Mouse (Mus musculus): ENCODE measurements at regions not wholly inside any gene's neighbourhood (a gene's known extent, or its start where the extent isn't known, plus 50 kb on each side); places are given as distances from the start of the nearest gene placed in this dataset.
A peak's percentile ranks its signal among the peaks of the same experiment; 100 is the strongest.

DNA sequence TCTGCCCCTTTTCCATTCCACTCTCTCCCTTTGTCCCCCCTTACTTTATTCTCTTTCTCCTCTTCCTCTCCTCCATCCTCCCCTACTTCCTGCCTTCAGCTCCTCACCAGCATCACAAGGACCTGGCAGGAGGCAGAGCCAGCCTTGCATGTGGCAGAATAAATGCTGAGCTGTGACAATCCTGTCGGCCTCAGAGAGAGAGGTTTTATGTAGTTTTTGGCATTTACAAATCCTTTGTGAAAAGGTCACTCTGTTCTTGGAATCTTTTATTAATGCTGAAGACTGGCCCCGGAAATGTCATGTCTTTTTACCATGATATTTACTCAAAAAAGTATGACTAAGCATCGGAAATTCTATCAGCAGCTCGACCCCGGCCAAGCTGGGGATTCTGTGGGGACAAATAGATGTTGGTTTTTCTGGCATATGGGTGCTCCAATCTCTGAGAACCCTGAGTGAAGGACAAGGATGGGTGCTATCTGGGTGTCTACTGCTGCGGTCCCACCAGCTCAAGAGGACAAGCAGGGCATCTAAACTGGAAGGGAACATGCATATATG is 178.8 kb upstream of the Nlrp1b start:
- no peak for DNase-seq (ENCODE audit: low spot score in 2 of 2)
- intact Hi-C loops (cut with DNase I), result no loop called here

DNA sequence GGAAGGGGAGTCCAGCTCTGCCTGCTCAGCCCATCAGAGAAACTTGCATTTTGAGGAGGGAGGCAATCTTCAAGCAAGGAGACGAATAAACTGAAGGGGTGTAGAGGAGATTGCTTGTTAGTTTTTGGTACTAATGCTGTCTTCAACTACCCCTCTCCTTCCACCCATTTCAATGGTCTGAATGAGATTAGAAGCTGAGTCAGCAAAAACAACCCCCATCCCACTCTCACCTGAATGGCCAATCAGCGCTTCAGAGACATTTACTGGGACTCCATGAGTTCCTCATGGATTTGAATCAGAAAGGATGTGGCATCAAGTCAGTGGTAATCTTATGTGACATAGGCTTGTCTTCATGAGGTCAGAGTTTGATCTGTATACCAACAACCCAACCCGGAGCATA is 180.0 kb upstream of the Nlrp1b start:
- DNase-seq (ENCODE audit: low spot score in 2 of 2), result no peak
- intact Hi-C loops (cut with DNase I), result no loop called here

DNA sequence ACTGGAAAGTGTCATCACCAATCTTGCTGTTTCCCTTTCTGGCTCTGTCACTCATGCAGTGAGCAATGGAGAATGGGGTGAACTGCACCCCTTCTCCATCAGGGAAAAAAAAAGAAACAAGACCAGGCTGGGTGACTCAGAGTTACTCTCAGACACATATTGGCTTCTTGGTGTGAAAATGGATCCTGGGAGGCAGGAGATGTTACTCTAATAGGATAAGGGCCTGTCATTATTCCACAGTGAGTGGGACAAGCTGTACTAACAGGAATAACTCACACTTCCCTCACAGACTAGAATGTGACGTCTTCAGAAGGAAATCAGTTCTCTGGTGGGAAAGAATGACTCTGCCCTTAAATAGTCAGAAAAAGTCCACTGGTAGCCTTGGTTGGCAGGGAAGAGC is 181.4 kb upstream of the Nlrp1b start:
- intact Hi-C loops (cut with DNase I), result no loop called here
- DNase-seq (ENCODE audit: low spot score in 2 of 2), result no peak

DNA sequence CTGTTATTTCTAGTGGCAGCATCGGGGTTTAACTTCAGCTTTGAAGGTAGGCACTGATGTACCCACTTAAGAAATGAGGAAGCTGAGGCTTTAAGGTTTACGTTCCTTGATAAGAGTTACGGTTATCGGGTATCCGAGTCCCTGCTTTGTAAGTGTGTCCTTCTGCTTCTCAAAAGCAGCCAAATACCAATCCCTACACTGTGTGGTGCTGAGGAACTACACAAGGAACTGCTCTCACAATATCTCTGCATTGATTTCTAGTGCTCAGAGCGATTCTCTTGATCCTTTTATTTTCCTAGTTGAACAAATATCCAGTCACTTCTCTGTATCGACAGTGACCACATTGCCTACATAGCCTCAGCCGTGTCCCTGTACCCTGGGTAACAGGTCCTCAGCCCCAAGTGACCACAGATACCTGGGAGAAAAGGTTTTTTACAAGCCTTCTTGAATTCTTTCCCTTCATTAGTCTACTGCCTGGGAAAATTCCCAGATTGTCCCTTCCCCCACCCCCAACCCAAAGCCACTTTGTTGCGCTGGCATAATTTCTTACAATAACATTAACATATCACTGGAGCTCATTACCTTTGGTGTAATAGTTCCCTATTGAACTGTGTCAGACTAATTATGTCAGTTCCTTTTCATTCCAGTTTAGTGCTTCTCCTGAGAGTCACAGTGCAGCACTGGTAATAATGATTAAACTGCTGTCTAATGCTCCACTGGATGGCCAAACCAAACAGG is 184.0 kb upstream of the Nlrp1b start:
- intact Hi-C loops (cut with DNase I), result no loop called here
- DNase-seq (ENCODE audit: low spot score in 2 of 2), result no peak

DNA sequence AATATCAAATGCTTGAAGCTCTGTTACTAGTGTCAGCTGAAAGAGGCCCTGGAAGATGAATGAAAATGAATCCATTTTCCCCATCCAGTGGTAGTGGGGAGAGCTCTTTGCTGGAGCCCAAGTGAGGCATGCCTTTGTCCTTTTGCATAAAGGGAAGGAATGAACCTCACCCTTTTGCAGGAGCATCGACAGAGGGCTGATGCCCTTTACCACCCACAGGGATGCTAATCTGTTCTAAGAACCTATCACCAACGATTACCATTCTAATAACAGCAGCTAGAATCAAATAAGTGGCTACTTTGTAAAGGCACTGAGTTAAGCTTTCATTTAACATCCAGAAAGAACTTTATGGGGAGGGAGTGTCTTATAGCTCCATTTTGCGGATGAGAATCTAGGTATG is 184.9 kb upstream of the Nlrp1b start:
- no peak for DNase-seq (ENCODE audit: low spot score in 2 of 2)
- intact Hi-C loops (cut with DNase I), result no loop called here

DNA sequence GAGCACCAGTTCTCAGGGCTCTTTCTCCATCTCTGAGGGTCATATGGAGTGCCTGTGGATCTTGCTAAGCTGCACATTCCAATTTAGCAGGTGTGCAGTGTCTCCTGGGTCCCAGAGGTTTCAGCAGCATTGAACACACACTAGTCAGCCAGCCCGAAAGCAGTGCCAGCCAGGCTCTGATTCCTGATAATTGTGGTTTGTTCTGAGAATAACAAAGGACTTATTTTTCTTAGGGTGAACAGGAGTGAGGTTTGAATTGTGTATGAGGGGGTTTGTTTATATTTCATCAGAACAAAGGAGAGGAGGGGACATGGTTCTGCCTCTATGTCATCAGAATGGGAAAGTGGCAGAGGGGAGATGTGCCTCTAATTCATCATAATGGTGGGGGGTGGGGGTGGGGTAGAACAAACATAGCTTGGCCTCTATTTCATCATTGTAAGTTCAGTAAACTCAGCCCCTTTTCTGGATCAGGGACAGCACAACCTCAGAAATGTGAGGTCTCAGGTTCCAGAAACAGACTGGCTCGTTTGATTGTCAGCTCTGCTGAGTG is 191.8 kb upstream of the Nlrp1b start:
- DNase-seq (ENCODE audit: low spot score in 2 of 2), result no peak
- intact Hi-C loops (cut with DNase I), result no loop called here

DNA sequence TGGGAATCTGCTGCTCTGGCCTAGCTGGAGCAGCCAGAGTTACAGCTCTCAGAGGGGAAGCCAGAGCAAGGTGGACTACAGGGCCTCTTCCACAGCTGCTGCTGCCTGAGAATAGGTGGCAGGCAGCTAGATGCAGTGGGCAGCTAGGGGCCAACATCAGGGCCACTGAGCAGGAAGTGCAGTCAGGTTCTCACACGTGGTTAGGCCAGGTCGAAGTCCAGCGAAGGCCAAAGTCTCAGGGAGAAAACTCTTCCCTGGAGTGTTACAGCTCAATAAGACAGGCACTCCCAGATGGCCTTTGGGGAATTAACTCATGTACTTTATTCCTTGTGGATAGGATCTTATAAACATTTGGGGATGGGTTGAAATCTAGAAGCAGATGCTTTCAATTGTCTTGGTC is 192.7 kb upstream of the Nlrp1b start:
- intact Hi-C loops (cut with DNase I), result no loop called here
- DNase-seq (ENCODE audit: low spot score in 2 of 2), result no peak

DNA sequence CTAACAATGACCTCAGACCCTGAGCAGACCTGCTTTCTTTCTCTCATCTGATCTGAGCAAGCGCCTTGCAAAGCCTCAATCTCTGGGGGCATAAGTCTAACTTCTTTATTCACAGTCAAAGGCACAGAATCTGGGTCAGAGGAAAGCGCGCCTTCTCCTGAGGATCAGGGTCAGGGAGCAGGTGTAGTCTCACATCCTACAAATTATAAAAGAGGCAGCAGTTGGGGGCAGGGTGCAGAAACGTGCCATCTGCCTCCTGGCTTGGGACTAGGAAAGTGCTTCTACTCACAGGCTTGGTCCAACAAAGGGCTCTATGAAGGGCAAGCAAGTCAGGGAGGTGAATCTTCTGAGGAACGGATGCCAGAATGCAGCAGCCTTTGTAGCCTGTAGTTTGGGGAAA is 194.3 kb upstream of the Nlrp1b start:
- no peak for DNase-seq (ENCODE audit: low spot score in 2 of 2)
- intact Hi-C loops (cut with DNase I), result no loop called here

DNA sequence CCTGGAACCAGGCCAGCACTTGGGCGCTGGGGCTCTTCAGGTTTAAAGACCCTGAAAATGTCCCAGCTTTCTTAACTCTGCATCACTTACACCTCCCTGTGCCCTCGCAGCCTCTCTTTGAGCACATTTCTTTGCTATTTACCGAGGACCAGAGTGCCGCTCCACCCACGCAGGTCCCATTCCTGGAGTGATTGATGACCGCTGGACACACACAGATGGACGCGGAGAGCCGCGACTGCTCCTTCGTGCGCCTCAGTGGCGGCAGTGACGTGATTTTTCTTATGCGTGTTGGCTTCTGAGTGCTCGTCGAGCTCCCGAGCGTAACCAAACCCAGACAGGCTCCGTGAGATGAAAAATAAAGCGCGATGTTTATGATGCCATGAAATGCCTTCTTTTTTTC is 199.2 kb upstream of the Nlrp1b start:
- intact Hi-C loops (cut with DNase I), result no loop called here
- no peak for DNase-seq (ENCODE audit: low spot score in 2 of 2)

DNA sequence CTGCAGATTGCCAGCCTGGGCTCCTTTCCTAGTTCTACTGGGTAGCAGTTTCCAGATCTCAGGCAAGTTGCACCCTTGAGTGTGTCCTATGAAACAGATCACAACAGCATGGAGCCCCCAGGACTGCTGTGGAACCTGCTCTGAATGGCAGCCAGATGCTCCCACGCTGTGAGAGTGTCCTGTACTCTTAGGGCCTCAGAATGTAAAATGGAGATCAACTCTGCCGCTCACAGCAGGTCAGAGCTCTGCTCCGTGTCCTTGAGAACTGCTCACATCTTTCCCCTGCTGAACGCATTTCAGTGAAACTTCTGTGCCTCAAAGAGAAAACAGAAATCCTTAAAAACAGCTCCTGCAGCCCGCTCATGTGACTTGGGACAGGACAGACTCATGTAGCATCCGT is 203.7 kb upstream of the Nlrp1b start:
- intact Hi-C loops (cut with DNase I), result no loop called here
- no peak for DNase-seq (ENCODE audit: low spot score in 2 of 2)

DNA sequence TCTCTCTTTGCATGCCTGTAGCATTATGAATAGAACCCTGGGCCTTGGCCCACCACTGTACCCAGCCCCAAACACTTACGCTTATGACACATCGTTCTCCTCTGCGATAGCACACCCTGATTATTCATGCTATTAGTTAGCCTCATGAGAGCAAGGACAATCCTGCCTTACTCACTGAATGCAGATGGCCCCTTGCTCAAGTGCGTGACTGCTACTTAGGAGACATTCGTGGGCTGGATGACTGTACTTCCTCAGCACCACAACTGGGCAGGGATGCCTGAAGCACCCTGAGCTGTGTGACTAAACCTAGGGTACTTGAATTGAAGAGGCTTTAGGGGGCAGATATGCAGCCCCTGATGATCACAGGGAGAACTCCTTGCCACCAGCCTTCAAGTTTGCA is 204.4 kb upstream of the Nlrp1b start:
- DNase-seq (ENCODE audit: low spot score in 2 of 2), result no peak
- intact Hi-C loops (cut with DNase I), result loop anchor here (5.0 kb wide), 1 partner anchor 312 kb away; the partner anchor contains the start of gene Wscd1

DNA sequence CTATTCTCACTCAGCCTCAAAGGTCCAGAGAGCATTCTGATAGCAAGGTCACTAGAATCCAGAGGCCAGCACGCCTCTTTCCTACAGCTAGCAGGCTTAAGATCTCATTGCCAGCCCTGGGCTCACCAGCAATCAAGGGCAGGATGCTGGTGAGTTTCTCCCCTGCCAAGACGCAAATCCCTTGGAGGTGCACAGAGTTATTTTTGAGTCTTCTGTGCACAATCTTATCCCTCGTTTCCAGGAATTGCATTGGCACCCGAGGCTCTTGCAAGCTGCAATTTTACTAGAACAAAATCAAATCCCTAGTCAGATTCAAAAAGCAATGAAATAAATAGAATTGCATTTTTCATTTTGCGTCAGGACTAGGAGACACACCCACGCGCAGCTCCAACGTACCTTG is 205.2 kb upstream of the Nlrp1b start:
- peak; percentile 37 to 43 for DNase-seq (ENCODE audit: low spot score in 2 of 2)
- intact Hi-C loops (cut with DNase I), result loop anchor here (5.0 kb wide), 1 partner anchor 312 kb away; the partner anchor contains the start of gene Wscd1

DNA sequence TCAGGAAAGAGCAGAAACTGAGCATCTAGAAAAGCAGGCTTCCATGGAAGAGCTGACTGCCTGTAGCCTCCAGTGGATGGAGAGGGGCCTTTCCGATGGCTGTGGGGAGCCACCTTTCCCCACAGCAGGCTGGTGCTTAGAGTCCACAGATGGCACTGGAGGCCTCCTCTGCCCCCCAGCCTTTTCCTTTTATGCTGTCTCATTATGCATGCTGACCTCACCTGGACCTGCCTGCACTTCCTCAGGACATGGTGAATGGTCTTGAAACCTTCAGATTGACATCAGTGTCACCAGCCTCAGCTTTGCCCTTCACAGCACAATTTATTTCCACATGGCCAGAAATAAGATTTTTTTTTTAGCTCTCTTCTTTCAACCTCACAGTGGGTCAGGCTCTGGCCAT is 205.8 kb upstream of the Nlrp1b start:
- intact Hi-C loops (cut with DNase I), result loop anchor here (5.0 kb wide), 1 partner anchor 311 kb away; the partner anchor contains the start of gene Wscd1
- DNase-seq (ENCODE audit: low spot score in 2 of 2), result no peak

DNA sequence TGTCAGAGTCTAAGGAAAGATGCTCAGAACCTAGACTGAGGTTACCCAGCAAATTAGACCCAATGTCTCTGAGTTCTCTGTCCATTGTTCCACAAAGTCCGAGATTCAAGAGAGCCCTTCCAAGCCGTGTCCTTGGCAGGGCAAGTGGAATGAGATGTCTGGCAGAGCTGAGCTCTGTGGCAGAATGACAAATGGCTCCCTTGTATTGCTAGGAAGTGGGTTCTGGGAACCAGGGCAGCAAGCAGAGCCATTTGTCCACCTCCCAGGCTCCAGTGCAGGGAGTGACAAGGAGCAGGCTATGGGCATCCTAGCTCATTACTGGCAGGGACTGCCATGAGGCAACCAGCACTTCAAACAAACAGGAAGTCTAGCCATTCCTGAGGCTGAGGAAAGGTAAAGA is 206.3 kb upstream of the Nlrp1b start:
- DNase-seq (ENCODE audit: low spot score in 2 of 2), result peak; percentile 49 to 68
- intact Hi-C loops (cut with DNase I), result loop anchor here (5.0 kb wide), 1 partner anchor 310 kb away; the partner anchor contains the start of gene Wscd1

DNA sequence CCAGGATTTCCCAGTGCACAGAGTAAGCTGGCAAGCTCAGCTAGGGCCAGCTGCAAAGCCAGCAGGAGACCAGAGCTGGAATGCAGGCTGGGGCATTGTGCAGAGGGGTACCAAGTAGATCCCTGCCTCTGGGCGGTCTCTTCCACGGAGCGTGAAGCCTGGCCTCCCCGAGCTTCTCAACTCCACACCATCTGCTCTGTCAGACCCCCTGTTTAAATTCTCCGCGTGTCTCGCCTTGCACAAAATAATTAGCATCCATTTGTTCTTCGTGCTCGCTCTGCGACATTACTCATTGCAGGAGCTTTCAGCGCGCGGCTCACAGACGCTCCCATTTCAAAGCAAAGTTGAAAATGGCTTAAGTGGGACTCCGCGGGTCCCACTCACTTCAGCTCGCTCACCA is 209.3 kb upstream of the Nlrp1b start:
- DNase-seq (ENCODE audit: low spot score in 2 of 2), result peak; percentile 56 to 72
- intact Hi-C loops (cut with DNase I), result loop anchor here (5.0 to 10.0 kb wide), 2 partner anchors 145 to 307 kb away; partner anchors contain the start of gene Wscd1

DNA sequence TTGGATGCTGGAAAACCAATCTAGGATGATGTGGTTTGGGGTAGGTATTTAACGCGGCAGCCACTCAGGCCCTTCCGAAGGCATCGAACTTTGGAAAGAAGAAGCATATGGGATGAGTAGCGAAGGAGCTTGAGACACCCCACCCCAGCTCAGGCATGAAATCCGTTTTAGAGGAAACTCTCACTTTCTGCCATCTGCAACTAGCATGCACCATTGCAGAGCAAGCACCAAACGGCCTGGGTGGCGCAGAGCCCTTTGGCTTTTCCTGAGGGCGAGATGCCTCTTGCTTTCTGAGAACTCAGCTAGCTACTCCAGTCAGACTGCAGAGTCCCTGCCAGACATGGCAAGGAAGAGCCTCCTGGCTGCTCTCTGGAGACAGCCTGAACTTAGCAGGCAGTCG is 209.9 kb upstream of the Nlrp1b start:
- intact Hi-C loops (cut with DNase I), result loop anchor here (10.0 kb wide), 1 partner anchor 144 kb away; no protein-coding TSS in a partner anchor
- no peak for DNase-seq (ENCODE audit: low spot score in 2 of 2)

DNA sequence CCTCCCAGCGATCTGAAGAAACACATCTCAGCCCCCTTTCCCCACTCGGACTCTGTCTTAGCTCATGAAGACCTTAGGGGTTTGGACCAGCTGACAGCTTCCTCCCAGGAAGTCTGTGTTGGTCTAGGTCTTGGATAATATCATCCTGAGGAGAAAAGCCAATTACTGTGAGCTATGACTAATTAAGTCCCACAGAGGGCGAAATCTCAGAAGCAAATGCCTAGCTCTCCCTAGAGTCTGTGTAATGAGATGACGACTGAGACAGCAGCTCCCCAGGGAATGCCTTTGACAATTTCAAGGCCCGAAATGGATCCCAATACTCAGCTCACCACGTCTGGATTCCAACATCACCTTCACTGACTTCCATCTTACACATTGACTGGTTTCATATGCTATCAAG is 213.5 kb upstream of the Nlrp1b start:
- intact Hi-C loops (cut with DNase I), result loop anchor here (10.0 kb wide), 1 partner anchor 141 kb away; no protein-coding TSS in a partner anchor
- no peak for DNase-seq (ENCODE audit: low spot score in 2 of 2)

DNA sequence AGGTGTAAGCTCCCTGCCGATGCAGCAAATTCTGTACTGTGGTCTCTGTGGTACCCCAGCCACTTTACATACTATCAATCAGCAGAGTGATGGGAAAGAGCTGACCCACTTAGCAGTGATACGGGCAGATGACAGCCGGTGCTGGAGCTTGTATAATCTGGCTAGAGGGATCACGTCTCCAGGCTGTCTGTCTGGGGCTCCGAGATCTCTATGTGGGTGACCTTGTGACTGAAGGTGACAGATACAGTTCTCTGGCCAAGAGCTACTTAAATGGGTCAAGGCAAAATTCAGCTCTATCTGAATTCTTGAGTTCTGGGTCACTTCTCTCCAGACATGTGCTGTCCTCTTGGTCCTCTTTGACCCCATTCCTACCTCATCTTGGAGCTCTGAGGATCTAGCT is 216.1 kb upstream of the Nlrp1b start:
- no peak for DNase-seq (ENCODE audit: low spot score in 2 of 2)
- intact Hi-C loops (cut with DNase I), result loop anchor here (10.0 kb wide), 1 partner anchor 138 kb away; no protein-coding TSS in a partner anchor

DNA sequence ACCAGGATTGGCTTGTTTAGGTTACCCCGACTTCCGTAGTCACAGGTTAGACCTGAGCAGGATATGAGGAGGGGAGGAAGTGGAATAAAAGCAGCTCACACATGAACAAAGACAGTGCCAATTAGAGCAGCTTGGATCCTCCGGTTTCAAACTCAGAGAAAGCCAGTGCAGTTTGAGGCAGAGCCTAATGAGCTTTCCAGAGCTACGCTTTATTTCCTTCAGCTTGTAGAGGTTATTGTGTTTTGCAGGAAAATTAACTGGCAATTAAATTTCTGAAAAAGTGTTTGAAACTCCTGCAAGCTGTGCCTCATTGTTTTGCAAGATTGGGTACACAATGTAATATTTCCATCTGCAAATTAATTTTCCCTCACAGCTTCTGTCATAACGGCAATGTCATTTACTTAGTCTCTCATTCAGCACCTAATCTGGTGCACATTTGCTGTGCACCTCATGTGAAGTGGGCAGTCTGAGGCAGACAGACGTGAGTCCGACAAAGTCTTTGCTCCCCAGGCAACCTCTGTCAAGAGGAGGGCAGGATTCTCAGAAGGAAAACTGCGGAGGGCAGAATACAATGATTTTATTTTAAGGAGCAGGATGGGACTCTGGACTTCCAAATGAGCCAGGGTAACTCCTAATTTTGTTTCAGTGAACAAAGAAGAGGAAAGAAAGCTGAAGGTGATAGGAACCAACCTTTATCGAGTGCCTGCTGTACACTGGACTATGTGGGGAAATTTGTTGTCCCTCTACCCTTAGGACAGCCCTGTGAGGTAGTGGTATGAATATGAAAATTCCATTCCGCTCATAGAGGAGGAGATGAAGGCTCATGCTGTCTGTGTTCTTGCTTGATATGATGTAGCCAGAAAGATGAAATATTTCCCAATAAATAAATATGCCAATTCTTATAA is 217.6 kb upstream of the Nlrp1b start:
- no peak for DNase-seq (ENCODE audit: low spot score in 2 of 2)
- intact Hi-C loops (cut with DNase I), result loop anchor here (10.0 kb wide), 1 partner anchor 137 kb away; no protein-coding TSS in a partner anchor

DNA sequence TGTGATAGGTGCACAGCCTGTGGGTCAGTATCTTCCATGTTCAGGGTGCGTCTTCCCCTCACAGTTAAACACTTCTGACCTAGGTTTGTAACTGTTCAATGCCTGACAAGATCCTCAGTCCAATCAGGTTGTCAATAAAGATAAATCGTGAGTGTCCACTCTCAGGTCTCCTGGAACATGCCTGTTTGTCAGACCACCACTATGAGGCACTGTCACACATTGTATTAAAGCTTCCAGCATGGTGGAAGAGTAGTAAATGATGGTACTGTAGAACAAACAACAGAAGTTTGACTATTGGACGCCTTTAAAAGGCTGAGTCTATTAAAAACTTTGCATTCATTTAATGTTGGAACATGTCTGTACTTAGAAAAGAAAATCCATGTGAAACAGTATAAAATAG is 249.6 kb upstream of the Nlrp1b start:
- intact Hi-C loops (cut with DNase I), result no loop called here
- DNase-seq (ENCODE audit: low spot score in 2 of 2), result no peak

Measured in left cerebral cortex, postnatal 14 days (tissue).